Mouse (Mus musculus): ENCODE results near the gene Il11ra1.
"Not testable (repeated sequence)": the region's sequence is repeated elsewhere in the genome, so short reads cannot be mapped to it uniquely, and the experiment has no call there.

Gene Il11ra1

DNA sequence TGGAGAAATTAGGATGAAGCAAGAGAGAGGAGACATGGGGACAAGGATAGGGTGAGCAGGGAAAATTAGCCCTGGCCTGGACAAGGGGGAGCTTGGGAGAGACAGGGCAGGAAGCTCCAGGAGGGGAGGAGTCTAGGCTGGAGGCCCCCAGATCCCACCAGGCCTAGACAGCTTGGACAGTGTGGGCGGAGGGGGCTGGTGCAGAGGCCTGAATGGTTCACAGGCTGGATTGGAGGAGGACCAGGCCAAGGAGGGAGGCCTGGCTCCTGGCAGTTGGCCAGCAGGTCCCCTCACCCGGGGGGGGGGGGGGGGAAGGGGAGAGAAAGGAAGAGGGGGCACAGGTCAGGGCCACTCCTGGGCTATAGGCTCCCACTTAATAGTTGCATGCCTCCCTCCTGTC is 20.5 kb upstream of the Il11ra1 start:
- DNase-seq (ENCODE audit: low read depth, low spot score): no peak

DNA sequence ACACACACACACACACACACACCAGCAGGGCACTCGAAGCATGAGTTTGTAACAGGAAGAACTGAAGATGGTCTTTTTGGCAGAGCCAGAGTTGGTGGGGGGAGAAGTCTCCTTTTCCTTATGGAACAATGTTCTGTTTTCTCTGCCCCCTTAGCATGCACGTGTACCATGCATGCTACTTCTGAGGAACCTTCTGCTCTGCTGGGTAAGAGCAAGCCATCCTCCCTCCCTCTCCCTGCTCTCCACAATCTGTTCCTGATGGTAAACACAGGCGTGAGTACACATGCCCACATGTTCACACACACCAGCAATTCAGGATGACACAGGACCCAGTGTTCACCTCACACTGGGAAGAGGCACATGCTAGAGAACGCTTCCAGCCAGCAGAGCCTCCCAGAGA is 18.6 kb upstream of the Il11ra1 start:
- DNase-seq (ENCODE audit: low read depth, low spot score): no peak

DNA sequence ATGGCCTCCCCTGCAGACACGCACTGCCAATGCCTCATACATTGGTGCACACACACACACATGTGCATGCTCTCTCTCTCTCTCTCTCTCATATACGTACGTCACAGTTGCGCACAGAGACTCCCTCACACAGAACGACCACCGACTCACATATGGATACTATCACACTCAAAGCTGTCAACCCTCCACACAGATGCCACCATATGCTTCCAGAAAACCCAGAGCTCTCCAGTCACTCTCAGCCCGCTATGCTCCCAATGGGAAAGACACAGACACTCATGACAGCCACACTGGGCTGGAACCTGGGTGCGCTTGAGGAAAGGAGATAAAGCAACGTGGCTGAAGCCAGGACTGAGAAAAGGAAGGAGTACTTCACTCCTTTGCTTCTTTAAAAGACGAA is 17.8 kb upstream of the Il11ra1 start:
- DNase-seq (ENCODE audit: low read depth, low spot score): no peak

DNA sequence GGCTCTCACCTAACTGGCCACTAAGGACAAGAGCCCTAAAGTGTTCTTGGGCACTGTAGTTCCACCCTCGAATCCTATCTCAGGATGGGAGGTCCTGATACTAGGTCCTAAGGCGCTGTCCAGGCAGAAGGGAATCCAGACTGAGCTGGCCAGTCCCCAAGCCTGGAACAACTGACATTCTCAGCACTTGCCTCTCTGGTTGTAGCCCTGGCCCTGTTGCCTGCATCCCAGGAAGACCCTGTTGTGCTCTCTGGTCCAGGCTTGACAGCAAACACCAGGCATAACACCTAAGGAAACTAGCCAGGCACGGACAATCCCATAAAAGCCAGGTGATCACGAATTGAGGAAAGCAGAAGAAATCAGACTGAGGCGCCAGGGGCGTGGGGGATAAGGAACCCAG is 17.0 kb upstream of the Il11ra1 start:
- no peak for DNase-seq (ENCODE audit: low read depth, low spot score)

DNA sequence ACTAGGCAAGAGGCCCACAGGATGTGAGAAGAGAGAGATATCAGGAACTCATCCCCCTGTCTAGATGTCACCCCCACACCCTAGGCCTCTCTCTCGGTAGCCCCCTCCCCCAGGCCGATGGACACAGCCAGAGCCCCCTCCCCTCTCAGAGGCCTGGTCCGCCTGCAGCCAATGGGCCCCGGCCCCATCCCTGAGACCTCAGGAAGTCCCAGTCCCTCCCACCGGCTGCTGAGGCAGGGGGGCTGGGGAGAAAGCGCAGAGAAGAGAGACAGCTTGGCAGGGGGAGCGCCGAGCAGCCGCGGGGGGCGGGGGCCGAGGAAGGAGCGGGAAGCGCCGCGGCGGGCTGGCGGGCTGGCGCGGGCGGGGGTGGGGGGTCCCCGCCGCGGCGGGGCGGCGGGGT is 16.5 kb upstream of the Il11ra1 start:
- DNase-seq (ENCODE audit: low read depth, low spot score): not testable (repeated sequence)

DNA sequence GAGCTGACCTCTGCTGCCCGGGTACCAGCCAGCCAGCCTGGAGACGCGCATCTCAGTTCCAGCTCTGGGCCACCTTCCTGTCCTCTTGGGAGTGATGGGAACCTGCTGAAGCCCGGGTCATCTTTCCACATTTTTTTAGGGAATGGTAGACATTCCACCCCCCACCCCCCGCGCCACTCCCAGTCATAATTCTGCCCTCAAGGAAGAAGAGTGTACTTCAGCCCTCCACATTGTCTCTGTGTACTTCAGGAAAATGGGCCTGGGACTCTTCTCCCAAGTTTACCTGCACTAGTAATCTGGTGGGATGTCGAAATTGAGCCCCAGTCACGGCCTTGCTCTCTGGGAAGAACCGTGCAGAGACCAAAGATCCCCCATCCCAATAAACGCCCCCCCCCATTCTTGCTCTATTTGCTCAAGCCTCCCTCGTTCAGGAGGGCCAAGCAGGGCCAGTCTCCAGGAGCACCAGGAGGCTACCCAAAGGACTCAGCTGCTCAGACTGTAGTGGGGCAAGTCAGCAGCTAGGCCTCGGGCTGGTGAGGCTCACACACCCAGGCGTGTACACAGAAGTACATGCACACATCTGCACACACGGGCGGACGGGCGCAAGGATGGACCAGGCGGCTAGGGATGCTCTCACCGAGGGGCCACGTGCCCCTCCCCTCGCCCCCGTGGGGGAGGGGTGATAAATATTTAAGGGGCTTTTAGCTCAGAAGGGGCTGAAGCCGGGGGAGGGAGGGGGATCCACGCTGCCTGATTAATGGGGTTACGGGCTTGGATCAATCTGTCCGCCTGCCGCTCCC is 15.5 kb upstream of the Il11ra1 start:
- not testable (repeated sequence) for DNase-seq (ENCODE audit: low read depth, low spot score)

DNA sequence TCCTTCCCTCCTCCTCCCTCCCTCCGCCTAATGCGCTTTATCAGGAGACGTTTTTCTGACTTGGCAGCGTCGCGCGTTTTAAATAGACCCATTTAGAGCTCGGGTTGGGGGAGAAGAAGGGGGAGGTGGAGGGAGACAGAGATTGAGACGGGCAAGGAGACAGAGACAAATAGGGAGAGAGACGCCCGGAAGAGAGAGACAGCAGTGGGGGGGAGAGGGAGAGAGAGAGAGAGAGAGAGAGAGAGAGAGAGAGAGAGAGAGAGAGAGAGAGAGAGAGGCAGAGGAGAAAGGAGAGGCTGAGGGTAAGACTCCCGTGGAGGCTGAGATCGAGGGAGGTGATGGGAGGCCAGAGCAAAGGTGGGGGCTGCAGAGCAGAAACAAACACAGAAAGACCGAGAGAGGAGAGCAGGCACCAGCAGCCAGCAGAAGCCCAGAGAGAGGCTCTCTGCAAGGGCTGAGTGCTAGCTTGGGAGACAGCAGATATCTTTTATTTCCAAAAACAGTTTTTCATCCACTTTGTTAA is 14.8 kb upstream of the Il11ra1 start:
- not testable (repeated sequence) for DNase-seq (ENCODE audit: low read depth, low spot score)

DNA sequence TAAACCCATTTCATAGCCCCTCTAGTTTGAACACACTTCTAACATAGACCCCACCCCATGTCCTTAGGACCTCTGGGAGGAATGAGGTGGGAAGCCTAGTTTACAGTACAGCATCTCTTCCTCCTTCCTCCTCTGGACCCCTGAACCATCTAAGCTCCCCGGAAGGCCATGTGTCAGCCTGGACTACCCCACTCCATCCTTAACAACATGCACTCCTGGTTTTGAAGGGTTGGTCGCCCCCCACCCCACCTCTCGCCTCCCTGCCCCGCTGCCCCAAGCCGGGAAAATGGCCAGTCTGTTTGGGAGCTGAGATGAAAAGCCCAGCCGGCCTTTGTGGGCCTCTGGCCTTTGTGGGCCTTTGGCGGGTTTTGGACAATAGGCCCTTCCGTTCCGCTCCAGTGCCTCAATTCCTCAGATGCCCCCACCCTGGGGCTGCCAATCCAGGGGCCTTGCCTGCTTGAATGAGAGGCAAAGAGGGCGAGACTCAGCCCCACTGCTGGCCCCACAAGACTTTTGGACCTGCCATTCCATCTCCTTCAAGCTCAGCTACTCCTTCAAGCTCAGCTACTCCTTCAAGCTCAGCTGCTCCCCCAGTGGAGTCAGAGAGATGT is 13.8 kb upstream of the Il11ra1 start:
- not testable (repeated sequence) for DNase-seq (ENCODE audit: low read depth, low spot score)

DNA sequence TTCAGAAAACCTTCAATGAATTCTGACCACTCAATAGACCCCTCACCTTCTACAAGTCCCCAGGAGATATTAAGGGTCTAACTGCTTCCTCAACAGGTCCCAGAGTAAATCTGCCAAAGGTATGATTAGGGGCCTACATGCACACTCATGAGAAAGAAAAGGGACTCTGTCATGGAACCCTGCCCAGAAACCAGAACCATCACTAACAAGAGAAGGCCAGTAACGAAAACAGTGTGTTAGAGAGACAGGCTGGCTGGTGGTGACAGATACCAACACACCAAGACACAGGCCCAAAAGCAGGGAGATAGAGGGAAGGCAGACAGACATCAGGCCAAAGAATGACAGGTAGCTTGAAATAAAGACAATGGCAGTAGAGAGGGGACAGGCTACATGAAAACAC is 11.2 kb upstream of the Il11ra1 start:
- not testable (repeated sequence) for DNase-seq (ENCODE audit: low read depth, low spot score)

DNA sequence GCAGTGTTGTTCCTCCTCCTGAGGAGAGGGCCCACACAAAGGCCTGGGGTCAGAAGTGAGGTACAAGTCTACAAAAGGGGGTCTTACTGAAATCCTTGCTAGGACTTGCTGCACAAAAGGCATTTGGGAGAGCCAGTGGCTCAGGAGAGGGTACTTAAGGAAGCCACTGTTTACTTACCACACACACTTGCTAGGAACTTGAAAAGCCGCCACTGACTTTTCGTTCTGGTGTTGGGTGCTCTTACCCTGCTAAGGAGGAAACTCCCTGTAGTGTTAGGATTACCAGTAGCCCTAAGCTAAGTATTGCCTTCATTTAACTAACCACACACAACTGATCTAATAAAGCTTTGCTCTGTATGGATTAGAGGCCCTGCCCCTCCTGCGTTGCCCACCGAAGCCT is 9.8 kb upstream of the Il11ra1 start:
- not testable (repeated sequence) for DNase-seq (ENCODE audit: low read depth, low spot score)

DNA sequence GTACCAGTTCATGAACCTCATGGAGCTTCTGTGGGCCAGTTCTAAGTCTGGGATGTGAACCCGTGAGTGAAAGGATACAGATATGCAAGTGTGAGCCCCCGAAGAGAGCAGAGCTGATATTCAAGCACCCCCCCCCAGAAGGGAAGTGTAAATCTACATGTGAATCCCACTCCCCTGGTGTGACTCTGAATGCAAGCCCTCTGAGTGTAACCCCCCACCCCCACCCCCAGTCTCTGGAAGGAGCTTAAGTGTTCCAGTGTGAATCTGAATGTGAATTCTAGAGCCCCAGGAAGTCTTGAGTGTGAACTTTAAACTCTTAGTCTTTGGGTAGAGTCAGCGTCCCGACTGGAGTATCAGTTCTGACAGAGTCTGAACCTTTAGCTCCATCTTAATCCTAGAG is 6.3 kb upstream of the Il11ra1 start:
- not testable (repeated sequence) for DNase-seq (ENCODE audit: low read depth, low spot score)

DNA sequence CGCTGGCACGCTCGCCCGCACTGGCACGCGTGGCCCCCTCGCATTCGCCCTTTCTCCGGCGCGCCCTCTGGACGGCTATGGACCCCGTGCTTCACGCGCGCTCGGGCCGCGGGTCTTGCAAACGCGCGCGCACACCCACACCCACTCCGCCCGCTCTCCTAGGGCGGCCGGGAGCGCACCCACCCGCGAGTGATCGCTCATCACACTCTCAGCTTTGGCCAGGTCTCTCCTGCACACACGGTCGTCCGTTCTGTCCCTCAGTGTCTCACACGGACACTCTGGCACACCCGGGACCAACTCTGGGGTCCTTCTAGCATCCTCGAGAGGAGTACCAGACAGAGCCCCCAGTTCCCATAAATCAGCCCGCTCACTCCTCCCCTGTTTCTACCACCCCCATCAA is 4.0 kb upstream of the Il11ra1 start:
- not testable (repeated sequence) for DNase-seq (ENCODE audit: low read depth, low spot score)

DNA sequence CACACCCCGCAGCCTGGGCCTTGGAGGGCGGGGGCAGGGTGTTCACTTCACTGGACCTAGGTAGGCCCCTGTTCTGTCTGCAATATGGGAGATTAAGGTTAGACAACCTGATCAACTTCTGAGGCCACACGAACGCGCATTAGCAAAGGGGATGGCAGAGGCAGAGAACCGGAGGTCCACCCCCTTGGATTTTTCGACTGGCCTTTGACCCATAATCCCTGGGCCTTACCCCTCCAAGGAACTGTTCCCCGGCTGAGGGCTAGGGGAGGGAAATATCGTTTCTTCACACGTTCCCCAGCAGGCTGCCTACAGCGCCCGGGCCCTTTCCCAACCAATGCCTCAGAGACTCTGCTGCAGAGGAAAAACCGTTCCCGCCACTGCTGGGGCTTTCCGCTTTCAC is 3.3 kb upstream of the Il11ra1 start:
- DNase-seq (ENCODE audit: low read depth, low spot score): not testable (repeated sequence)

DNA sequence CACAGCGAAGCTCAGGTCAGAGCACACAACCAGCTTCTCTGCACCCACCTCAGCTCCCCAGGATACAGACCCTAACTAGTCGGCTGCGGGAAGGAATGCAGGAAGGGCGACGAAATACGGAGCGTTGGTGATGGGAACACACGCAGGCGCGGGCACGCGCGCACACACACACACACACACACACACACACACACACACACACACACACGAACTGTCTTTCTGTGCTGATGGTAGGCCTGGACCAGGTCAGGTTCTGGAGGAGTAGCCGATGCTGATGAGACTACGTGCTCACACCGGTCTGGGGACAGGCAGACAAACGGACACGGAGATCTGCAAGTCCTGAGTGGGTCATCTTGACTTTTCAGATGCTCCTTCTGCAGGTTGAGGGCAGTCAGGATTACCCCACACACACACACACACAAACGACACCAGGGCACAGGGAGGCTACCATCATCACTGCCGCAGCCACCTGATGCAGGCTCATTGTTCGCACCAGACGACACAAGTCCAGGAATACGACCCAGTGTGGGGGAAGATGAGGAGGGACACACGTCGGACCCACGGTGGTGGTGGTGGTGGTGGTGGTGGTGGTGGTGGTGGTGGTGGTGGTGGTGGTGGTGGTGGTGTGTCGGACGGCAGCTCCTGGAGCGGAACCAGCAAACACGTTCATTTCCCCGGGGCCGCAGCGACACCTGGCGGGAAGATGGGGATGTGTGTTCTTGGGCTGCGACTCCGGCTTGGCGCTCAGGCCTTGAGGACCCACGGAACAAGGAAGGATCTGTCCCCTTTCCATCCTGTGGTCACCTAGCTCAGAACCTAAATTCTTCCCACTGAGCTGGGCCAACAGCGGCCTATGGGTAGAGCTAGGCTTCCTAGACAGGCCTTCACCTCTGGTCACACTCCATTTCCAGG is 2.6 kb upstream of the Il11ra1 start, which contains the start of gene Cntfr:
Cntfr (minus strand) TSS at position 160 of the 912 bp plus-strand sequence.
- peak; percentile 78 for DNase-seq (ENCODE audit: low read depth, low spot score)

DNA sequence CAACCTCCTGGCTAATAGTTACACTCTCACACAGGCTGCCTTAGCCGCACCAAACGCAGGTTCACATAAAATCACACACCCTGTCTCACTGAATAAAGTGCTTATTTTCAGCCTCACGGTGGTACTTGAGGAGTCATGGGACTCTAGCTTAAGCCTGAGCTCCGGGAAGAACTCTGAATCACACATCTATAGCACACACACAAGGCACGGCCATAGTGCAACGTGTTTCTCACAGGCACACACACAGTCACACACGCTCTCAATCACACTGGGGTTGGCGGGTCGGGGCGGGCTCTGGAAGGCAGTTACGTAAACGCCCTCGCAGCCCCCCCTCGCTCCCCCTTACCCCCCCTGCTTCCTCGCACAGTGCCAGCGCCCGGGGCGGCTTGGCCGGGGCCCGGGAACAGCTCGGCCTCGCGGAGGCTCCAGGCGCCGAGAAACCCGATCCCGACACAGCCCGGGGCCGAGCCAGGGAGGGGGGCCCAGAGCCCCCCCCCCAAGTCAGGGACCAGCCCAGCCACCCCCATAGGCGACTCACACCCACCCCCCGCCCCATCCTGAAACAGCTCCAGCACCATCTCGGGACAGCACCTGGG is 1.3 kb upstream of the Il11ra1 start:
- DNase-seq (ENCODE audit: low read depth, low spot score): not testable (repeated sequence)

DNA sequence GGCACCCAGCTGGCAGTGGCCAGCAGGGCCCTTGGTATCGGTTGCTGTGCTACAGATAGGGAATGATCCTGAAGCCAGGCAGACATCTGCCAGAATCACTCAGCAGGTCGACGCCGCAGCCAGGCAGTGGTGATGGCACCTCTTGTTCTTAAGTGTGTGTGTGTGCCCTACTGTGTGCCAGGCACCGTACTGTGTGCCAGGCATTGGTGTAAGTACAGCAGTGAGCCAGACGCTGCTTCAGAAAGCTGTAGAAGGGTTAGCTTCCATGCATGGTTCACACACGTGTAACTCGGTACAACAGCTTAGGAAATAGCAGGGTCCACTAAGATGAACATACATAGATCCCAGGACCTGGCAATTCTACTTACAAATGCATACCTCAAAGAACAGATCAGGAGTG is 435 bp downstream of the Il11ra1 start:
- DNase-seq (ENCODE audit: low read depth, low spot score): not testable (repeated sequence)

DNA sequence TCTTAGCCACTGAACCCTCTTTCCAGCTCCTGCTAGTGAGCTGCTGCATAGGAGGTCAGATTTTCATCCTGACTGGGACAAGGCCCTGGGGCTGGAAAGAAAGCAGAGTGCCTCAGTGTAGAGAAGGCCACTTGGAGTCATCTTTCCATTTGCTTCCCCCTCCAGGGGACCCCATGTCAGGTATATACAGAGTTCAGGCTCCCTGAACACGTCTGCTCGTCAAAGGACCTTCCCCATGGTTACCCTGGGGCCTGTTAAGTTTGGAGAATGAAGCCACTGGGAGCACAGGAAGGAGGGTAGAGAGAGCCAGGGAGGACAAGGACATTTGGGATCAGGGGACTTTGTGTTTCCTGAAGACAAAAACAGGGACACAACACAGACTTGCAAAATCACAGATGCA is 2.4 kb downstream of the Il11ra1 start:
- not testable (repeated sequence) for DNase-seq (ENCODE audit: low read depth, low spot score)

DNA sequence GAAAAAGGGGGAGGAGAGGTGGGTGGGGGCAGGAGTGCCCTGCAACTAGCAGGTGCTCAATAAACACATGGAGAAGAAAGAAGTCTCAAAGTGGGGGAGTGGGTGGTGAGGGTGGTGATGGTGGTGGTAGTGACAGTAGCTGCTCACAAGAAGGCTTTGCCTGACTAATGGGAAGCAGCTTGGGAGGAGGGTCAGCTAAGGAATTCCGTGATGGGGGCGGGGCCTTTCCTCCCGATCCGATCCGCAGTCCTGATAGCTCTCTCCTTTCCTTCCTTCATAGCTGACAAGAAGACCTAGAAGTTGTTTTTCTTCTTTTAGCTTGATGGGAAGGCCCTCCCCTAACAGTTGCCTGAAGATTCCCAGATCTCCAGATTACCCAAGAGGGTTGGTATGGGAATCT is 4.9 kb downstream of the Il11ra1 start:
- DNase-seq (ENCODE audit: low read depth, low spot score): no peak

DNA sequence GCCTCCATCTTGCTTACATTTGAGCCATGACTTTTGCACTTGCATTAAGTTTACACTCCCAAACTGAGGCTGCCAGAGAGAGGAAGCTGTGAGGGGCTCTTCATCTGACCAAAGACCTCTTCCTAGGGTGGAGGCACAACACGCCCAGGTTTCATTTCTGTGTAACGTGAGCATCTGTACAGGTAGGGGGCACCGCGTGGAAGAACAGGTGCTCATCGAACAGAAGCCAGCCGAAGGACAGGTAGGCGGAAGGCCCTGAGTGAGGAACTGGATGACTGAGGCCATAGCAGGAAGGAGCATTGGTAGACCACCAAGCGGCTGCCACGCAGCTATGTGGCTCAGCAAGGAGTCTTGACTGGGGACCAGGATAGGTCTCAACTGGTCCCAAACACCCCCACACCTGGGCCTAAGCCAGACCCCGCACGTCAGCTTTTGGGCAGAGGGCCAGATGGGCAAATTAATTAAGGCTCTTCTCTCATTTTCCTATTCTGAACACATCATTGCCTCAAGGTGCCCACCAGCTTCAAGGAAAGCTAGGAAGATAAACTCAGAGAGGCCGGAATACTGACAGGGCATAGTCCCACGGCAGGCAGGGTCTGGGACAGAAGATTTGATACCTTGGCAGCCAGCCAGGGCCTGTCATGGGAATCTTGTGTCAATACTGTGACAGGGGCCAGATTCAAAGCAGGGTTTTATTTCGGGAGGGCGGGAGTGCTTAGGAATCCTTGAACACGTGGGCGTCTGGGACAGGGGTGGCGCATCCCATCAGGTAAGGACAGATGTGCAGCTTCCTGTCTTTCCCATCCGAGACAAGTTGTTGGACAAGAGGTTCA is 6.3 kb downstream of the Il11ra1 start:
- DNase-seq (ENCODE audit: low read depth, low spot score): no peak

DNA sequence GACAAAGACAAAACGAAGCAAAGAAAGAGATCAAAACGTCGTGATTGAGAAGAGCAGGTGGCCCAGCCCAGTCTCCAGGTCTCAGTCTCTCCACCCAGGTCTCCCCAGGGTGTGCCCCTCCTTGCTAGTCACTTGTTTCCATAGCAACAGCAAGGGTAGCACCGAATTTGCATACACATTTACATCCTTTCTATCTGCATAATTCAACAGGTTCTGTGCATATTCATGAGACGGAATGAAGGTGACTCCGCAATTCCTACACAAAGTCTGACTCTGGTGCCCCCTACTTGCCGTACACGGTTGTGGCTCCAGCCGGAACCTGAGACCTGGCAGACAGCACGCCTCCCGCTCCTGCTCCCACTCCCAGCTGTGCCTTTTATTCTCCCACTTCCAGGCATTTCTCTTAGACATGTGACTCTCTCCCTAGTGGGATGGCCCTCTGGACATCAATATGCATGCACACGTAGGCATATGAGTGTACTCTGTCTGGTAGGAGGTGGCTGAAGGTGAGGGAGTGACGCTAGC is 7.3 kb downstream of the Il11ra1 start:
- DNase-seq (ENCODE audit: low read depth, low spot score): peak; percentile 74
